Mouse (Mus musculus): Measurements from ENCODE around the gene Ms4a6d. TPM values are rescaled to one million over a fixed set of nuclear protein-coding genes. Genes with fewer than 3 reads are reported as not detected.
"Not testable (repeated sequence)": the region's sequence is repeated elsewhere in the genome, so short reads cannot be mapped to it uniquely, and the experiment has no call there.

Ms4a6d gene
- polyA plus RNA-seq, 1 experiment, result 0.08 TPM

DNA sequence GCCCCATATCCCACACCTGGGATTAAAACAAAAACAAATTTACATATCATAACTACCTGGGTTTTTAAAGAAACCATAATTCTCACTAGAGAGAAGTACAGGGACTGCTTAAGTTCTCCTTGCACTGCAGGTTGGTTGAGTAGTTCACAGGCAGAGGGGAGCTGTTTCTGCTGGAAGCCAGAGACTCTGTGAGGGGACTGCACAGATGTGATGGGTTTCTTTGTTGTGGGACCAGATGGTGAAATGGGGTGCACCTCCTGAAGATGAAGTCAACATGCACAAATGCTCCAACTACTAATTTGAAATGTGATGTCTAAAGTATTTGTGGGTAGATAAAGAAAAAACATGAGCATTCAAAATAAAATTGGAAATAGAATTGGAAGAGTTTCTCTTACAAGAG lies 56.7 kb downstream of the Ms4a6d start:
- no peak overlapping the region for H3K4me3 ChIP-seq
- H3K36me3 ChIP-seq (ENCODE audit: control insufficient read depth, insufficient read depth), result no peaks in the 10 kb centered on the region
- H3K27me3 ChIP-seq (ENCODE audit: control insufficient read depth, insufficient read depth, insufficient read length), result no peaks in the 10 kb centered on the region
- H3K4me2 ChIP-seq (ENCODE audit: low read depth), result no peak overlapping the region
- no peak for TF ChIP-seq MYOG (IDR thresholded peaks at IDR 0.05; ENCODE audit: control insufficient read depth in 1 of 3, insufficient read depth in 1 of 3, insufficient read length in 2 of 3, low read depth in 2 of 3)
- TF ChIP-seq TCF12 (IDR thresholded peaks at IDR 0.05; ENCODE audit: insufficient read depth, poor library complexity, severe bottlenecking), result no peak
- no peak for TF ChIP-seq MAX (IDR thresholded peaks at IDR 0.05; ENCODE audit: low read depth)
- TF ChIP-seq USF1 (IDR thresholded peaks at IDR 0.05; ENCODE audit: low read depth), result no peak
- TF ChIP-seq SRF (IDR thresholded peaks at IDR 0.05; ENCODE audit: control insufficient read depth, insufficient read length, low read depth), result no peak
- TF ChIP-seq REST (IDR thresholded peaks at IDR 0.05; ENCODE audit: insufficient read depth, insufficient read length), result no peak
- H3K79me2 ChIP-seq (ENCODE audit: control insufficient read depth, insufficient read depth), result no peaks in the 10 kb centered on the region
- H3ac ChIP-seq (ENCODE audit: control insufficient read depth, insufficient read length), result no peak overlapping the region

DNA sequence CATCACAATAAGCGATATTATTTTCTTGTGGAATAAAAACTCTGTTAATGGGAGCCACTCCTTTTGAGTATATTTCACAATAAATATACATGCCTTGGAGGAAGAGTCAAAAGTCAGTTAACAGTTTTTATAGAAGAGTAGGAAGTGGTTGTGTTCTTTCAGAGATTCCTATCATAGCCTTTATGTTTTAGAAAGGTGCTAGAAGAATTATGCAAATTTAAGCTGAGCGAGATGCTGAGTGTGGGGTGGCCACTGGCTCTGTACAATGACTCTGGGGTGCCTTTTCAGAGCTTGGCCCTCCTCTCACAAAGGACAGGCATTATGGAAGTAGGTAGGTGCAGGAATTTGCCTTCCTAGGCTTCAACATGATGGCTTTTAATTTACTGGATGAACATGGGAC lies 60.3 kb downstream of the Ms4a6d start:
- not testable (repeated sequence) for H3K36me3 ChIP-seq (ENCODE audit: control insufficient read depth, insufficient read depth); H3K4me3 ChIP-seq; H3ac ChIP-seq (ENCODE audit: control insufficient read depth, insufficient read length); H3K4me2 ChIP-seq (ENCODE audit: low read depth); H3K27me3 ChIP-seq (ENCODE audit: control insufficient read depth, insufficient read depth, insufficient read length); H3K79me2 ChIP-seq (ENCODE audit: control insufficient read depth, insufficient read depth)

DNA sequence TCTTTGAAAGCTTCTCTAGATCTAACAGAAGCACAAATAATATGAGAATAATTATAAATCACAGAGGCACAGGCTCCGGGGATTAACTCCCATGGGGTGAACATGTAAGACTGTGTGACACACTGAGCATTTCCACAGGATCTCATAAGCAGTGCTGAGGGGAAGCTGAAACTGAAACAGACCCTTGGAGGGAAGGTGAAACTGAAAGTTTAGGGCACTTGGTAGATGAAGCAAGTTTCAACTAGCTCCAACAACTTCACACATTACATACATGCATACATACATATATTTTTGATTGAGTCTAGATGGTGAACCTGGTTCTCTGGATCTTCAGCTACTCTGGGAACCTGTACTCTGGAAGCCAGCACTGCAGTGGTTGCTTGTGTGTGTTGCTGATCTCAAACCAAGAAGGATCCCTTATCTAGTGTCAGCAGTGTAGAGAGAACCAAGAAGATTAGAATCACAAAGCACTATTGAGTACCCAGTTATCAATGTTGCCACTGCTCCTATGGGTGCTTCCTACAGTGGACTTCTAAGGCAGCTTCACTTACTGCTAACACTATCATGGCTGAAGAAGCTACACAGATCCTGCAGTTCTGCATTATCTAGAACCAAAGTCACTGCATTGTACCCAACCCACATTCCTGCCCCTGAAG lies 64.4 kb downstream of the Ms4a6d start:
- not testable (repeated sequence) for H3K27me3 ChIP-seq (ENCODE audit: control insufficient read depth, insufficient read depth, insufficient read length); H3K4me3 ChIP-seq; H3ac ChIP-seq (ENCODE audit: control insufficient read depth, insufficient read length); H3K79me2 ChIP-seq (ENCODE audit: control insufficient read depth, insufficient read depth); H3K36me3 ChIP-seq (ENCODE audit: control insufficient read depth, insufficient read depth); H3K4me2 ChIP-seq (ENCODE audit: low read depth)

DNA sequence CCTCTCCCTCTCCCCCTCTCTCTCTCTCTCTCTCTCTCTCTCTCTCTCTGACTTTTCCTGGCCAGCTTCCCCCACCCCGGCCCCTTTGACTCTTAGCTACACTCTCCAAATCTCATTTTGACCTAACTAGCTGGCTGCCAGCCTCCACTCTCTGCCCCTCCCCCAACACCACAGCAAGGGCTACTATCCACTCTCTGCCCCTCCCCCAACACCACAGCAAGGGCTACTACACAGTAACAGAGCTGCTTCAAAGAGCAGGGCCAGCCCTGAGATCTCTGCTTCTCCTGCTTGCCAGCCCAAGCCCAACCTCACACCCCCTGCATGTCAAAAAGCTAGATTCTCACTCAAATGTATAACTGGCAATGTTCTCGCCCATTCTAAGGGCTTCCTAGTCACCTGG lies 67.3 kb downstream of the Ms4a6d start:
- Histone ChIP-seq H3K27me3 (ENCODE audit: control insufficient read depth, insufficient read depth, insufficient read length) (no peaks in the 10 kb centered on the region), H3ac (ENCODE audit: control insufficient read depth, insufficient read length) (no peak overlapping the region), H3K36me3 (ENCODE audit: control insufficient read depth, insufficient read depth) (no peaks in the 10 kb centered on the region), H3K79me2 (ENCODE audit: control insufficient read depth, insufficient read depth) (no peaks in the 10 kb centered on the region), H3K4me3 (no peak overlapping the region), H3K4me2 (ENCODE audit: low read depth) (no peak overlapping the region)
- no peak for TF ChIP-seq E2F4 (IDR thresholded peaks at IDR 0.05; ENCODE audit: insufficient read depth)
- TF ChIP-seq POLR2A (IDR thresholded peaks at IDR 0.05; ENCODE audit: insufficient read length, low read depth), result no peak
- TF ChIP-seq USF1 (IDR thresholded peaks at IDR 0.05; ENCODE audit: low read depth), result no peak
- no peak for TF ChIP-seq REST (IDR thresholded peaks at IDR 0.05; ENCODE audit: insufficient read depth, insufficient read length)
- no peak for TF ChIP-seq MAX (IDR thresholded peaks at IDR 0.05; ENCODE audit: low read depth)
- TF ChIP-seq TCF3 (IDR thresholded peaks at IDR 0.05; ENCODE audit: insufficient read length, low read depth), result no peak
- TF ChIP-seq TCF12 (IDR thresholded peaks at IDR 0.05; ENCODE audit: insufficient read depth, poor library complexity, severe bottlenecking), result no peak
- no peak for TF ChIP-seq MYOD1 (IDR thresholded peaks at IDR 0.05; ENCODE audit: control insufficient read depth in 1 of 3, insufficient read length in 2 of 3, low read depth in 2 of 3)
- no peak for TF ChIP-seq SRF (IDR thresholded peaks at IDR 0.05; ENCODE audit: control insufficient read depth, insufficient read length, low read depth)
- no peak for TF ChIP-seq MYOG (IDR thresholded peaks at IDR 0.05; ENCODE audit: control insufficient read depth in 1 of 3, insufficient read depth in 1 of 3, insufficient read length in 2 of 3, low read depth in 2 of 3)
- no peak for TF ChIP-seq CEBPB (IDR thresholded peaks at IDR 0.05; ENCODE audit: insufficient read depth, poor library complexity, severe bottlenecking)
- TF ChIP-seq POLR2AphosphoS2 (IDR thresholded peaks at IDR 0.05; ENCODE audit: insufficient read length, low read depth), result no peak

Other genes with a start within 250 kb of the Ms4a6d start
- gene Ms4a4a, start 229.3 kb downstream of the Ms4a6d start, polyA plus RNA-seq (2012; fragmentation: generic; extraction: Trizol), result not detected
- not detected for gene Ms4a4c, start 200.1 kb downstream of the Ms4a6d start, polyA plus RNA-seq (2012; fragmentation: generic; extraction: Trizol)
- gene Ms4a4b, start 161.3 kb downstream of the Ms4a6d start, polyA plus RNA-seq (2012; fragmentation: generic; extraction: Trizol), result not detected
- gene Ms4a6c, start 135.5 kb downstream of the Ms4a6d start, polyA plus RNA-seq (2012; fragmentation: generic; extraction: Trizol), result not detected
- gene Gm8369, start 118.9 kb downstream of the Ms4a6d start, polyA plus RNA-seq (2012; fragmentation: generic; extraction: Trizol), result not detected
- not detected for gene Ms4a6b, start 88.3 kb downstream of the Ms4a6d start, polyA plus RNA-seq (2012; fragmentation: generic; extraction: Trizol)
- 0.08 TPM for gene Ms4a4d, start 68.0 kb downstream of the Ms4a6d start, polyA plus RNA-seq (2012; fragmentation: generic; extraction: Trizol)
- not detected for gene Ms4a2, start 18.9 kb upstream of the Ms4a6d start, polyA plus RNA-seq (2012; fragmentation: generic; extraction: Trizol)
- not detected for gene Ms4a3, start 36.0 kb upstream of the Ms4a6d start, polyA plus RNA-seq (2012; fragmentation: generic; extraction: Trizol)
- gene Oosp2, start 55.7 kb upstream of the Ms4a6d start, polyA plus RNA-seq (2012; fragmentation: generic; extraction: Trizol), result not detected
- not detected for gene Oosp1, start 86.3 kb upstream of the Ms4a6d start, polyA plus RNA-seq (2012; fragmentation: generic; extraction: Trizol)
- gene Oosp3, start 92.2 kb upstream of the Ms4a6d start, polyA plus RNA-seq (2012; fragmentation: generic; extraction: Trizol), result not detected
- gene Gif, start 142.7 kb upstream of the Ms4a6d start, polyA plus RNA-seq (2012; fragmentation: generic; extraction: Trizol), result not detected
- gene Mrpl16, start 165.5 kb upstream of the Ms4a6d start, polyA plus RNA-seq (2012; fragmentation: generic; extraction: Trizol), result 47.9 TPM
- 3.3 TPM for gene Stx3, start 214.6 kb upstream of the Ms4a6d start, polyA plus RNA-seq (2012; fragmentation: generic; extraction: Trizol)
- not detected for gene Olfr1417, start 234.4 kb upstream of the Ms4a6d start, polyA plus RNA-seq (2012; fragmentation: generic; extraction: Trizol)